Mouse (Mus musculus): Measurements from ENCODE around the gene 1700034J05Rik.

DNA sequence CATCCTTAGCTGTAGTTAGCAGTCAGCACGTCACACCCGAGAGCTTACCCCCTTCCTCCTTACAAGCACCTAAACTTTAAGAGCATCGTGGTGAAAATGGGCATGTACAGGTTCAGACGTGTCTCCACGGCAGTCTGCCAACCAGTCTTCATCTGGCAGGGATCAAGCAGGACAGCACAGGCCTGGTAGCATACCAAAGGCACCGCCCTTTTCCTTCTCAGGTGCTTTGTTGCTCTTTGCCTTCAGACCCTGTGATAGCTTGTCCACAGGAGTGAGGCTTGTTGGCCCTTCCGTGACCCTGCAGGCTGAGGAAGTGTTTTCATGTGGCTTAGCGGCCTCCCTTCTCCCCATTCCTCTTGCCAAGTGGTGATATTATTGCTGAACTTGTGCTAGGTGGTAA, 15.2 kb downstream of the 1700034J05Rik start:
- no peak for TF ChIP-seq CTCF (IDR thresholded peaks at IDR 0.05; ENCODE audit: borderline replicate concordance, control insufficient read depth, extremely low read depth, insufficient read depth, low read length, poor library complexity)
- TF ChIP-seq POLR2A (IDR thresholded peaks at IDR 0.05; ENCODE audit: control insufficient read depth, extremely low read depth, insufficient read depth, low read length, poor library complexity) = no peak

All from thymus, adult 2 months (tissue).